Mouse (Mus musculus): Measurements from ENCODE around the gene Pla2g6. TPM values are rescaled to one million over a fixed set of nuclear protein-coding genes. Genes with fewer than 3 reads are reported as not detected.

The Pla2g6 gene
- total RNA-seq, 2 experiments from 2014 or later, result 24.2 to 24.3 TPM

- DNase-seq (ENCODE audit: extremely low spot score in 1 of 2, low spot score in 1 of 2), result no peak
Observed at GRCm38 (mm10) chr15:79351331-79351767, 23.2 kb upstream of the Pla2g6 start.

GRCm38 (mm10) chr15:79350866-79351265 is 22.7 kb upstream of the Pla2g6 start:
- DNase-seq (ENCODE audit: extremely low spot score in 1 of 2, low spot score in 1 of 2), result no peak

GRCm38 (mm10) chr15:79348651-79349050 is 20.5 kb upstream of the Pla2g6 start:
- DNase-seq (ENCODE audit: extremely low spot score in 1 of 2, low spot score in 1 of 2), result no peak

GRCm38 (mm10) chr15:79347845-79348506 is 19.8 kb upstream of the Pla2g6 start:
- peak in 1 of 2 experiments; percentile 18 for DNase-seq (ENCODE audit: extremely low spot score in 1 of 2, low spot score in 1 of 2)

- peak; percentile 75 to 77 for DNase-seq (ENCODE audit: extremely low spot score in 1 of 2, low spot score in 1 of 2)
Observed at GRCm38 (mm10) chr15:79347165-79347844, 19.1 kb upstream of the Pla2g6 start.

GRCm38 (mm10) chr15:79346051-79346793 is 18.0 kb upstream of the Pla2g6 start, which contains the start of gene Maff:
TSS of gene Maff (plus strand) at chr15:79346621.
- no peak for DNase-seq (ENCODE audit: extremely low spot score in 1 of 2, low spot score in 1 of 2)

GRCm38 (mm10) chr15:79344627-79345026 is 16.4 kb upstream of the Pla2g6 start:
- no peak for DNase-seq (ENCODE audit: extremely low spot score in 1 of 2, low spot score in 1 of 2)

- no peak for DNase-seq (ENCODE audit: extremely low spot score in 1 of 2, low spot score in 1 of 2)
Observed at GRCm38 (mm10) chr15:79342641-79343337, 14.6 kb upstream of the Pla2g6 start.

GRCm38 (mm10) chr15:79338978-79339377 is 10.8 kb upstream of the Pla2g6 start:
- DNase-seq (ENCODE audit: extremely low spot score in 1 of 2, low spot score in 1 of 2), result no peak

- no peak for DNase-seq (ENCODE audit: extremely low spot score in 1 of 2, low spot score in 1 of 2)
Observed at GRCm38 (mm10) chr15:79335061-79335655, 7.0 kb upstream of the Pla2g6 start.

- no peak for DNase-seq (ENCODE audit: extremely low spot score in 1 of 2, low spot score in 1 of 2)
Observed at GRCm38 (mm10) chr15:79333409-79333808, 5.2 kb upstream of the Pla2g6 start.

- DNase-seq (ENCODE audit: extremely low spot score in 1 of 2, low spot score in 1 of 2), result no peak
Observed at GRCm38 (mm10) chr15:79330521-79330920, 2.3 kb upstream of the Pla2g6 start.

- DNase-seq (ENCODE audit: extremely low spot score in 1 of 2, low spot score in 1 of 2), result no peak
Observed at GRCm38 (mm10) chr15:79329979-79330363, 1.8 kb upstream of the Pla2g6 start.

GRCm38 (mm10) chr15:79329346-79329978 is 1.3 kb upstream of the Pla2g6 start:
- DNase-seq (ENCODE audit: extremely low spot score in 1 of 2, low spot score in 1 of 2), result no peak

GRCm38 (mm10) chr15:79328939-79329275 is 717 bp upstream of the Pla2g6 start:
- no peak for DNase-seq (ENCODE audit: extremely low spot score in 1 of 2, low spot score in 1 of 2)

- peak; percentile 16 to 21 for DNase-seq (ENCODE audit: extremely low spot score in 1 of 2, low spot score in 1 of 2)
Observed at GRCm38 (mm10) chr15:79326971-79327961, 924 bp downstream of the Pla2g6 start.

GRCm38 (mm10) chr15:79326264-79326663 is 1.9 kb downstream of the Pla2g6 start:
- no peak for DNase-seq (ENCODE audit: extremely low spot score in 1 of 2, low spot score in 1 of 2)

GRCm38 (mm10) chr15:79325742-79326141 is 2.4 kb downstream of the Pla2g6 start:
- DNase-seq (ENCODE audit: extremely low spot score in 1 of 2, low spot score in 1 of 2), result no peak

- no peak for DNase-seq (ENCODE audit: extremely low spot score in 1 of 2, low spot score in 1 of 2)
Observed at GRCm38 (mm10) chr15:79324373-79324772, 3.8 kb downstream of the Pla2g6 start.

Measured in layer of hippocampus, postnatal 25 days (tissue).